Mouse (Mus musculus) neural tube, embryonic 13.5 days (tissue): ENCODE results near the gene Elp5. TPM values are rescaled to one million over a fixed set of nuclear protein-coding genes. Genes with fewer than 3 reads are reported as not detected.

Experiments
- ATAC-seq: fragments of 200-750 bp; cut with Nextera tagmentation; 2 replicates; pipeline ENCODE4 v1.8.0; 2017; ENCODE audit warnings: low read depth, mild to moderate bottlenecking, moderate TSS enrichment, moderate library complexity
- H3K27ac ChIP-seq: fragments of 300-500 bp; sonication (generic); replicated peaks from 2 replicates; pipeline ENCODE4 v1.5.1; 2015; ENCODE audit warnings: moderate library complexity, mild to moderate bottlenecking, inconsistent platforms
- H3K27me3 ChIP-seq: fragments of 300-500 bp; sonication (generic); 2 replicates; pipeline ENCODE4 v1.6.1; 2015; ENCODE audit warnings: mild to moderate bottlenecking, inconsistent platforms
- H3K36me3 ChIP-seq: fragments of 300-500 bp; sonication (generic); 2 replicates; pipeline ENCODE4 v1.6.1; 2015; ENCODE audit warnings: mild to moderate bottlenecking, inconsistent platforms
- H3K4me1 ChIP-seq: fragments of 300-500 bp; sonication (generic); replicated peaks from 2 replicates; pipeline ENCODE4 v1.6.1; 2015; ENCODE audit warnings: inconsistent platforms
- H3K4me2 ChIP-seq: fragments of 300-500 bp; sonication (generic); 2 replicates; pipeline ENCODE4 v1.6.1; 2015; ENCODE audit warnings: inconsistent platforms, mild to moderate bottlenecking, moderate library complexity
- H3K4me3 ChIP-seq: fragments of 300-500 bp; sonication (generic); 2 replicates; pipeline ENCODE4 v1.5.1; 2015; ENCODE audit warnings: mild to moderate bottlenecking, inconsistent platforms
- H3K9ac ChIP-seq: fragments of 300-500 bp; sonication (generic); 2 replicates; pipeline ENCODE4 v1.6.1; 2015; ENCODE audit warnings: moderate library complexity, mild to moderate bottlenecking, inconsistent platforms
- H3K9me3 ChIP-seq: fragments of 300-500 bp; sonication (generic); 2 replicates; pipeline ENCODE4 v1.6.1; 2016; ENCODE audit warnings: inconsistent platforms
- WGBS: fragments of 180-500 bp; shearing (Covaris S2); methylation state at CpG from one replicate; pipeline ENCODE4 v1.1.7; 2015; 5-methylcytosine and 5-hydroxymethylcytosine counted together
- polyA plus RNA-seq: library from polyadenylated mRNA; unstranded; fragments of >200 nt; fragmentation: Nextera tagmentation; extraction: Ambion mirVana; gene quantifications from 2 replicates; pipeline ENCODE4 v1.2.1, GENCODE M21; 2015

Gene Elp5
- polyA plus RNA-seq, 1 experiment from 2014 or later: 162 TPM

- H3K4me3 ChIP-seq: peak overlapping the region; percentile 92
- H3K27ac ChIP-seq: 0 out of 2 replicates have a peak overlapping the region, but pooled peaks have one; percentile 61
- no peaks in the 10 kb centered on the region for H3K27me3 ChIP-seq
- peak overlapping the region; percentile 65; the same call in 1 of the 2 replicates for H3K4me2 ChIP-seq
- no peaks in the 10 kb centered on the region for H3K9me3 ChIP-seq
- H3K4me1 ChIP-seq: peaks cover 63% of the 10 kb centered on the region
- no peak overlapping the region for H3K9ac ChIP-seq
- WGBS: 92% methylated on average over 27 of the region's 27 CpGs
- peaks cover 37% of the 10 kb centered on the region for H3K36me3 ChIP-seq
- no peak for ATAC-seq
These were observed 16.5 kb upstream of the Elp5 start for GRCm38 (mm10) chr11:69998567-69999491.

- Histone ChIP-seq H3K27ac (peak overlapping the region; percentile 93), H3K9ac (peak overlapping the region; percentile 96), H3K4me2 (peak overlapping the region; percentile 65), H3K9me3 (no peaks in the 10 kb centered on the region), H3K4me1 (peaks cover 61% of the 10 kb centered on the region), H3K4me3 (peak overlapping the region; percentile 92), H3K36me3 (peaks cover 43% of the 10 kb centered on the region), H3K27me3 (no peaks in the 10 kb centered on the region)
- under 1% methylated on average over 36 of the region's 44 CpGs for WGBS
- ATAC-seq: peak; percentile 3; the same call in 1 of the 2 replicates
These were observed 14.8 kb upstream of the Elp5 start for GRCm38 (mm10) chr11:69997070-69997509.

- peak; percentile 1 for ATAC-seq
- Histone ChIP-seq H3K9ac (peak overlapping the region; percentile 96), H3K4me1 (peaks cover 54% of the 10 kb centered on the region), H3K9me3 (no peaks in the 10 kb centered on the region), H3K36me3 (peaks cover 40% of the 10 kb centered on the region), H3K27ac (peak overlapping the region; percentile 93), H3K27me3 (no peaks in the 10 kb centered on the region), H3K4me3 (peak overlapping the region; percentile 92), H3K4me2 (peak overlapping the region; percentile 65)
- 1% methylated on average over 59 of the region's 66 CpGs for WGBS
These were observed 14.1 kb upstream of the Elp5 start for GRCm38 (mm10) chr11:69996161-69997061.

GRCm38 (mm10) chr11:69995391-69995960 is 13.2 kb upstream of the Elp5 start, which contains the start of gene Phf23:
Gene Phf23, plus strand, starts transcription at chr11:69995777.
- WGBS: under 1% methylated on average over 36 of the region's 36 CpGs
- Histone ChIP-seq H3K36me3 (peaks cover 40% of the 10 kb centered on the region), H3K27ac (peak within 1 kb of the TSS; percentile 93), H3K4me2 (peak within 1 kb of the TSS; percentile 65), H3K27me3 (no peaks in the 10 kb centered on the region), H3K9me3 (no peaks in the 10 kb centered on the region), H3K4me3 (peak within 1 kb of the TSS; percentile 92), H3K4me1 (peaks cover 52% of the 10 kb centered on the region), H3K9ac (peak within 1 kb of the TSS; percentile 96)
- ATAC-seq: peak; percentile 80

- 0 out of 2 replicates have a peak overlapping the region, but pooled peaks have one; percentile 92 for H3K4me3 ChIP-seq
- peak overlapping the region; percentile 65 for H3K4me2 ChIP-seq
- no peak overlapping the region for H3K9ac ChIP-seq
- H3K27ac ChIP-seq: no peak overlapping the region
- no peaks in the 10 kb centered on the region for H3K9me3 ChIP-seq
- H3K4me1 ChIP-seq: peaks cover 49% of the 10 kb centered on the region
- no peak for ATAC-seq
- H3K27me3 ChIP-seq: no peaks in the 10 kb centered on the region
- peaks cover 42% of the 10 kb centered on the region for H3K36me3 ChIP-seq
- 88% methylated on average over 11 of the region's 11 CpGs for WGBS
These were observed 12.2 kb upstream of the Elp5 start for GRCm38 (mm10) chr11:69994401-69995090.

GRCm38 (mm10) chr11:69992932-69993331 is 10.6 kb upstream of the Elp5 start:
- WGBS: 93% methylated on average over 3 of the region's 3 CpGs
- Histone ChIP-seq H3K27ac (no peak overlapping the region), H3K9me3 (no peaks in the 10 kb centered on the region), H3K4me1 (peaks cover 36% of the 10 kb centered on the region), H3K27me3 (no peaks in the 10 kb centered on the region), H3K36me3 (peaks cover 42% of the 10 kb centered on the region), H3K4me3 (peak overlapping the region; percentile 75), H3K9ac (peak overlapping the region; percentile 93), H3K4me2 (peak overlapping the region; percentile 76)
- ATAC-seq: no peak

GRCm38 (mm10) chr11:69992396-69992795 is 10.1 kb upstream of the Elp5 start:
- no peak overlapping the region for H3K27ac ChIP-seq
- H3K9ac ChIP-seq: peak overlapping the region; percentile 93
- no peaks in the 10 kb centered on the region for H3K27me3 ChIP-seq
- peaks cover 44% of the 10 kb centered on the region for H3K36me3 ChIP-seq
- no peak for ATAC-seq
- H3K4me1 ChIP-seq: peaks cover 30% of the 10 kb centered on the region
- H3K4me3 ChIP-seq: peak overlapping the region; percentile 75
- 86% methylated on average over 10 of the region's 10 CpGs for WGBS
- peak overlapping the region; percentile 76 for H3K4me2 ChIP-seq
- H3K9me3 ChIP-seq: no peaks in the 10 kb centered on the region

- peaks cover 29% of the 10 kb centered on the region for H3K4me1 ChIP-seq
- H3K4me2 ChIP-seq: peak overlapping the region; percentile 76
- peak overlapping the region; percentile 93 for H3K9ac ChIP-seq
- H3K9me3 ChIP-seq: no peaks in the 10 kb centered on the region
- H3K4me3 ChIP-seq: peak overlapping the region; percentile 75
- H3K27ac ChIP-seq: peak overlapping the region; percentile 95
- peaks cover 51% of the 10 kb centered on the region for H3K36me3 ChIP-seq
- ATAC-seq: 0 out of 2 replicates have a peak, but pooled peaks have one; percentile 8
- under 1% methylated on average over 15 of the region's 15 CpGs for WGBS
- no peaks in the 10 kb centered on the region for H3K27me3 ChIP-seq
These were observed 9.4 kb upstream of the Elp5 start for GRCm38 (mm10) chr11:69991711-69992110.

GRCm38 (mm10) chr11:69990850-69991691 is 8.8 kb upstream of the Elp5 start, which contains the start of gene Gabarap:
Gene Gabarap, plus strand, starts transcription at chr11:69991143.
- peak within 1 kb of the TSS; percentile 75 for H3K4me3 ChIP-seq
- peaks cover 57% of the 10 kb centered on the region for H3K36me3 ChIP-seq
- peak within 1 kb of the TSS; percentile 93 for H3K9ac ChIP-seq
- no peaks in the 10 kb centered on the region for H3K27me3 ChIP-seq
- peak within 1 kb of the TSS; percentile 76 for H3K4me2 ChIP-seq
- ATAC-seq: peak; percentile 75
- H3K9me3 ChIP-seq: no peaks in the 10 kb centered on the region
- H3K4me1 ChIP-seq: peaks cover 29% of the 10 kb centered on the region
- WGBS: under 1% methylated on average over 40 of the region's 40 CpGs
- peak within 1 kb of the TSS; percentile 95 for H3K27ac ChIP-seq

GRCm38 (mm10) chr11:69989949-69990348 is 7.6 kb upstream of the Elp5 start:
- no peak overlapping the region for H3K9ac ChIP-seq
- peaks cover 67% of the 10 kb centered on the region for H3K36me3 ChIP-seq
- no peaks in the 10 kb centered on the region for H3K27me3 ChIP-seq
- H3K9me3 ChIP-seq: no peaks in the 10 kb centered on the region
- no peak for ATAC-seq
- no peak overlapping the region for H3K4me2 ChIP-seq
- no peak overlapping the region for H3K4me3 ChIP-seq
- H3K27ac ChIP-seq: peak overlapping the region; percentile 95; the same call in 1 of the 2 replicates
- 87% methylated on average over 8 of the region's 8 CpGs for WGBS
- H3K4me1 ChIP-seq: peaks cover 29% of the 10 kb centered on the region
